Mouse (Mus musculus) liver, adult (tissue): ENCODE data around the gene Sept14.

Source experiments
- GATA4 ChIP-seq: IDR thresholded peaks from 2 replicates; pipeline ENCODE4 v1.6.1; 2014; ENCODE audit warnings: mild to moderate bottlenecking, low read length; ENCODE audit not compliant: insufficient replicate concordance

The Sept14 gene

GRCm38 (mm10) chr5:129700506-129700905 lies 7.8 kb downstream of the Sept14 start:
- TF ChIP-seq GATA4 = no peak

GRCm38 (mm10) chr5:129690528-129690927 lies 17.8 kb downstream of the Sept14 start:
- peak; percentile 75 for TF ChIP-seq GATA4

- no peak for TF ChIP-seq GATA4
Observed at GRCm38 (mm10) chr5:129687621-129688020, 20.7 kb downstream of the Sept14 start.

GRCm38 (mm10) chr5:129670036-129670458 lies 38.3 kb downstream of the Sept14 start, which contains the start of gene Zfp11:
Gene Zfp11, minus strand, starts transcription at chr5:129670099.
- TF ChIP-seq GATA4 = peak; percentile 7; the same call in 1 of the 2 replicates

GRCm38 (mm10) chr5:129669453-129670035 lies 38.8 kb downstream of the Sept14 start:
- TF ChIP-seq GATA4 = no peak

GRCm38 (mm10) chr5:129667851-129668250 lies 40.5 kb downstream of the Sept14 start:
- TF ChIP-seq GATA4 = no peak

- TF ChIP-seq GATA4 = no peak
Observed at GRCm38 (mm10) chr5:129666271-129666909, 41.9 kb downstream of the Sept14 start.

- TF ChIP-seq GATA4 = no peak
Observed at GRCm38 (mm10) chr5:129664090-129664489, 44.2 kb downstream of the Sept14 start.

- TF ChIP-seq GATA4 = no peak
Observed at GRCm38 (mm10) chr5:129657931-129658330, 50.4 kb downstream of the Sept14 start.

GRCm38 (mm10) chr5:129657016-129657415 lies 51.3 kb downstream of the Sept14 start:
- no peak for TF ChIP-seq GATA4

- TF ChIP-seq GATA4 = no peak
Observed at GRCm38 (mm10) chr5:129650858-129651257, 57.5 kb downstream of the Sept14 start.
